Mouse (Mus musculus) midbrain, postnatal 0 days (tissue): ENCODE measurements around the gene 4930558K02Rik. TPM values are rescaled to one million over a fixed set of nuclear protein-coding genes. Genes with fewer than 3 reads are reported as not detected.

Source experiments
- ATAC-seq: fragments of 200-750 bp; cut with Nextera tagmentation; 2 replicates; pipeline ENCODE4 v1.8.0; 2017; ENCODE audit warnings: moderate number of reproducible peaks, mild to moderate bottlenecking, moderate TSS enrichment, moderate library complexity; ENCODE audit not compliant: low FRiP score
- DNase-seq: peaks from one replicate; pipeline ENCODE4 v3.0.0-alpha.2; 2015; ENCODE audit warnings: low spot score
- H3K27ac ChIP-seq: fragments of 300-500 bp; sonication (generic); 2 replicates; pipeline ENCODE4 v1.5.1; 2014; ENCODE audit warnings: low read depth, mild to moderate bottlenecking, low read length, mixed read lengths
- H3K27me3 ChIP-seq: fragments of 300-500 bp; sonication (generic); 2 replicates; pipeline ENCODE4 v1.6.1; 2014; ENCODE audit warnings: low read length, control low read depth, mixed read lengths; ENCODE audit not compliant: insufficient read depth
- H3K36me3 ChIP-seq: fragments of 300-500 bp; sonication (generic); 2 replicates; pipeline ENCODE4 v1.6.1; 2014; ENCODE audit warnings: low read length, control low read depth, mixed read lengths; ENCODE audit not compliant: insufficient read depth
- H3K4me1 ChIP-seq: fragments of 300-500 bp; sonication (generic); 2 replicates; pipeline ENCODE4 v1.6.1; 2014; ENCODE audit warnings: mild to moderate bottlenecking, control low read depth, antibody characterized with exemption, low read length, mixed read lengths; ENCODE audit not compliant: insufficient read depth
- H3K4me2 ChIP-seq: fragments of 300-500 bp; sonication (generic); 2 replicates; pipeline ENCODE4 v1.6.1; 2014; ENCODE audit warnings: low read depth, mild to moderate bottlenecking, low read length, mixed read lengths; ENCODE audit not compliant: poor library complexity, severe bottlenecking
- H3K4me3 ChIP-seq: fragments of 300-500 bp; sonication (generic); 2 replicates; pipeline ENCODE4 v1.5.1; 2014; ENCODE audit warnings: low read depth, mild to moderate bottlenecking, low read length, moderate library complexity
- H3K9ac ChIP-seq: fragments of 300-500 bp; sonication (generic); replicated peaks from 2 replicates; pipeline ENCODE4 v1.6.1; 2014; ENCODE audit warnings: mild to moderate bottlenecking, low read length, moderate library complexity, mixed read lengths; ENCODE audit not compliant: poor library complexity, severe bottlenecking
- H3K9me3 ChIP-seq: fragments of 300-500 bp; sonication (generic); 2 replicates; pipeline ENCODE4 v1.6.1; 2016; ENCODE audit warnings: low read length, control low read depth
- CTCF ChIP-seq: IDR thresholded peaks from 2 replicates; pipeline ENCODE4 v1.5.1; 2016; ENCODE audit warnings: antibody characterized with exemption, mild to moderate bottlenecking
- WGBS: fragments of 180-500 bp; shearing (Covaris S2); extraction: QIAGEN DNeasy Blood & Tissue Kit; methylation state at CpG from one replicate; pipeline ENCODE4 v1.1.7; 2014; 5-methylcytosine and 5-hydroxymethylcytosine counted together
- polyA plus RNA-seq: library from polyadenylated mRNA; unstranded; fragments of >200 nt; fragmentation: Nextera tagmentation; extraction: Ambion mirVana; gene quantifications from 2 replicates; pipeline ENCODE4 v1.2.1, GENCODE M21; 2015
- total RNA-seq: library from RNA; depleted of rRNA; stranded (reverse); fragments of >200 nt; gene quantifications from 2 replicates; pipeline ENCODE4 v1.2.3, GENCODE M21; 2014

Gene 4930558K02Rik
- total and polyA plus RNA-seq, 2 experiments from 2014 or later = 0.47 TPM; not detected in 1

- ATAC-seq = no peak
- 64% methylated on average over 7 of the region's 7 CpGs for WGBS
- Histone ChIP-seq H3K4me1 (no peaks in the 10 kb centered on the region), H3K36me3 (no peaks in the 10 kb centered on the region), H3K9ac (no peak overlapping the region), H3K4me2 (no peak overlapping the region), H3K27me3 (no peaks in the 10 kb centered on the region), H3K9me3 (no peaks in the 10 kb centered on the region), H3K27ac (no peak overlapping the region), H3K4me3 (no peak overlapping the region)
- TF ChIP-seq CTCF = no peak
- DNase-seq = no peak
These were observed 37.5 kb upstream of the 4930558K02Rik start for GRCm38 (mm10) chr1:162016982-162017381.

- no peaks in the 10 kb centered on the region for H3K27me3 ChIP-seq
- H3K4me1 ChIP-seq = no peaks in the 10 kb centered on the region
- H3K9ac ChIP-seq = no peak overlapping the region
- H3K4me2 ChIP-seq = no peak overlapping the region
- no peak for TF ChIP-seq CTCF
- ATAC-seq (no peak), DNase-seq (no peak)
- no peak overlapping the region for H3K4me3 ChIP-seq
- H3K36me3 ChIP-seq = peaks cover 7% of the 10 kb centered on the region
- no peak overlapping the region for H3K27ac ChIP-seq
- WGBS = 72% methylated on average over 8 of the region's 8 CpGs
- no peaks in the 10 kb centered on the region for H3K9me3 ChIP-seq
These were observed 35.9 kb upstream of the 4930558K02Rik start for GRCm38 (mm10) chr1:162015247-162015862.

GRCm38 (mm10) chr1:162013561-162013960 lies 34.1 kb upstream of the 4930558K02Rik start:
- Histone ChIP-seq H3K36me3 (peaks cover 10% of the 10 kb centered on the region), H3K9me3 (no peaks in the 10 kb centered on the region), H3K4me3 (no peak overlapping the region), H3K27ac (no peak overlapping the region), H3K4me2 (no peak overlapping the region), H3K27me3 (no peaks in the 10 kb centered on the region), H3K4me1 (0 out of 2 replicates have a peak, but pooled peaks cover 5% of the 10 kb centered on the region), H3K9ac (no peak overlapping the region)
- ATAC-seq (no peak), DNase-seq (no peak)
- no peak for TF ChIP-seq CTCF
- WGBS = 87% methylated on average over 4 of the region's 4 CpGs

GRCm38 (mm10) chr1:162011523-162012245 lies 32.2 kb upstream of the 4930558K02Rik start:
- DNase-seq (no peak), ATAC-seq (no peak)
- no peak overlapping the region for H3K9ac ChIP-seq
- H3K4me2 ChIP-seq = no peak overlapping the region
- TF ChIP-seq CTCF = no peak
- H3K36me3 ChIP-seq = peaks cover 10% of the 10 kb centered on the region
- H3K27me3 ChIP-seq = no peaks in the 10 kb centered on the region
- H3K4me1 ChIP-seq = 0 out of 2 replicates have a peak, but pooled peaks cover 5% of the 10 kb centered on the region
- no peaks in the 10 kb centered on the region for H3K9me3 ChIP-seq
- 81% methylated on average over 16 of the region's 16 CpGs for WGBS
- no peak overlapping the region for H3K27ac ChIP-seq
- H3K4me3 ChIP-seq = no peak overlapping the region

- no peak for DNase-seq
- Histone ChIP-seq H3K9ac (no peak overlapping the region), H3K4me1 (peaks cover 8% of the 10 kb centered on the region; the same call in 1 of the 2 replicates), H3K4me3 (no peak overlapping the region), H3K36me3 (peaks cover 10% of the 10 kb centered on the region), H3K27ac (no peak overlapping the region), H3K27me3 (no peaks in the 10 kb centered on the region), H3K4me2 (no peak overlapping the region), H3K9me3 (no peaks in the 10 kb centered on the region)
- WGBS = 52% methylated on average over 8 of the region's 8 CpGs
- no peak for TF ChIP-seq CTCF
- no peak for ATAC-seq
These were observed 29.6 kb upstream of the 4930558K02Rik start for GRCm38 (mm10) chr1:162009086-162009485.

GRCm38 (mm10) chr1:162008631-162009067 lies 29.2 kb upstream of the 4930558K02Rik start:
- ATAC-seq (peak; percentile 39; the same call in 1 of the 2 replicates), DNase-seq (no peak)
- 22% methylated on average over 8 of the region's 8 CpGs for WGBS
- Histone ChIP-seq H3K9me3 (no peaks in the 10 kb centered on the region), H3K4me3 (no peak overlapping the region), H3K4me2 (no peak overlapping the region), H3K9ac (no peak overlapping the region), H3K36me3 (peaks cover 10% of the 10 kb centered on the region), H3K27ac (0 out of 2 replicates have a peak overlapping the region, but pooled peaks have one; percentile 43), H3K27me3 (no peaks in the 10 kb centered on the region), H3K4me1 (peaks cover 8% of the 10 kb centered on the region; the same call in 1 of the 2 replicates)
- TF ChIP-seq CTCF = no peak
